Mouse (Mus musculus) forebrain, embryonic 16.5 days (tissue): ENCODE results near the gene Dph5. TPM values are rescaled to one million over a fixed set of nuclear protein-coding genes. Genes with fewer than 3 reads are reported as not detected.

Experiments used
- ATAC-seq: fragments of 200-750 bp; cut with Nextera tagmentation; 2 replicates; pipeline ENCODE4 v1.8.0; 2017; ENCODE audit warnings: mild to moderate bottlenecking, moderate library complexity
- H3K27ac ChIP-seq: fragments of 300-500 bp; sonication (generic); 2 replicates; pipeline ENCODE4 v1.5.1; 2014; ENCODE audit warnings: low read length, control low read depth
- H3K27me3 ChIP-seq: fragments of 300-500 bp; sonication (generic); replicated peaks from 2 replicates; pipeline ENCODE4 v1.6.1; 2014; ENCODE audit warnings: low read length; ENCODE audit not compliant: control insufficient read depth, insufficient read depth
- H3K36me3 ChIP-seq: fragments of 300-500 bp; sonication (generic); 2 replicates; pipeline ENCODE4 v1.6.1; 2014; ENCODE audit not compliant: control insufficient read depth, insufficient read depth
- H3K4me1 ChIP-seq: fragments of 300-500 bp; sonication (generic); replicated peaks from 2 replicates; pipeline ENCODE4 v1.6.1; 2014; ENCODE audit warnings: low read length; ENCODE audit not compliant: control insufficient read depth, insufficient read depth
- H3K4me2 ChIP-seq: fragments of 300-500 bp; sonication (generic); 2 replicates; pipeline ENCODE4 v1.6.1; 2014; ENCODE audit warnings: mild to moderate bottlenecking, low read length, control low read depth
- H3K4me3 ChIP-seq: fragments of 300-500 bp; sonication (generic); replicated peaks from 2 replicates; pipeline ENCODE4 v1.5.1; 2014; ENCODE audit warnings: mild to moderate bottlenecking, low read length, control low read depth
- H3K9ac ChIP-seq: fragments of 300-500 bp; sonication (generic); replicated peaks from 2 replicates; pipeline ENCODE4 v1.6.1; 2014; ENCODE audit warnings: low read depth, low read length, control low read depth
- H3K9me3 ChIP-seq: fragments of 300-500 bp; sonication (generic); 2 replicates; pipeline ENCODE4 v1.6.1; 2016; ENCODE audit warnings: low read length; ENCODE audit not compliant: control insufficient read depth
- WGBS: fragments of 180-500 bp; shearing (Covaris S2); extraction: QIAGEN DNeasy Blood & Tissue Kit; methylation state at CpG from one replicate; pipeline ENCODE4 v1.1.7; 2014; 5-methylcytosine and 5-hydroxymethylcytosine counted together
- polyA plus RNA-seq: library from polyadenylated mRNA; unstranded; fragments of >200 nt; fragmentation: Nextera tagmentation; extraction: Ambion mirVana; gene quantifications from 2 replicates; pipeline ENCODE4 v1.2.1, GENCODE M21; 2015

Gene Dph5
- polyA plus RNA-seq, 1 experiment from 2014 or later, result 30.2 TPM

- Histone ChIP-seq H3K9ac (no peak overlapping the region), H3K4me3 (no peak overlapping the region), H3K4me1 (peaks cover 7% of the 10 kb centered on the region; the same call in 1 of the 2 replicates), H3K27me3 (no peaks in the 10 kb centered on the region), H3K4me2 (no peak overlapping the region), H3K27ac (no peak overlapping the region), H3K36me3 (peaks cover 12% of the 10 kb centered on the region), H3K9me3 (no peaks in the 10 kb centered on the region)
- WGBS, result 98% methylated on average over 8 of the region's 8 CpGs
- ATAC-seq, result no peak
Measured at GRCm38 (mm10) chr3:115946272-115946671, 58.6 kb downstream of the Dph5 start.

- Histone ChIP-seq H3K27ac (peak overlapping the region; percentile 66), H3K4me1 (peaks cover 7% of the 10 kb centered on the region; the same call in 1 of the 2 replicates)
- 42% methylated on average over 3 of the region's 3 CpGs for WGBS
Measured at GRCm38 (mm10) chr3:115949220-115949920, 61.7 kb downstream of the Dph5 start.

GRCm38 (mm10) chr3:115949921-115950877 lies 62.6 kb downstream of the Dph5 start:
- Histone ChIP-seq H3K4me1 (peaks cover 7% of the 10 kb centered on the region; the same call in 1 of the 2 replicates), H3K4me3 (no peak overlapping the region), H3K27me3 (no peaks in the 10 kb centered on the region), H3K27ac (peak overlapping the region; percentile 66), H3K36me3 (peaks cover 11% of the 10 kb centered on the region), H3K9me3 (no peaks in the 10 kb centered on the region), H3K4me2 (no peak overlapping the region), H3K9ac (no peak overlapping the region)
- 55% methylated on average over 6 of the region's 6 CpGs for WGBS
- ATAC-seq, result peak; percentile 74

More at GRCm38 (mm10) chr3:115949220-115949920, 61.7 kb downstream of the Dph5 start:
- H3K9ac ChIP-seq, result no peak overlapping the region
- H3K4me3 ChIP-seq, result no peak overlapping the region
- H3K36me3 ChIP-seq, result peaks cover 11% of the 10 kb centered on the region
- ATAC-seq, result peak; percentile 78
- no peaks in the 10 kb centered on the region for H3K9me3 ChIP-seq
- no peak overlapping the region for H3K4me2 ChIP-seq
- H3K27me3 ChIP-seq, result no peaks in the 10 kb centered on the region

- Histone ChIP-seq H3K36me3 (peaks cover 10% of the 10 kb centered on the region), H3K4me2 (no peak overlapping the region), H3K27ac (no peak overlapping the region), H3K27me3 (no peaks in the 10 kb centered on the region), H3K4me1 (peaks cover 7% of the 10 kb centered on the region; the same call in 1 of the 2 replicates), H3K9ac (no peak overlapping the region), H3K4me3 (no peak overlapping the region), H3K9me3 (no peaks in the 10 kb centered on the region)
- WGBS, result 44% methylated on average over 3 of the region's 3 CpGs
- no peak for ATAC-seq
Measured at GRCm38 (mm10) chr3:115951221-115951620, 63.6 kb downstream of the Dph5 start.

- Histone ChIP-seq H3K4me2 (no peak overlapping the region), H3K27ac (no peak overlapping the region), H3K4me3 (no peak overlapping the region), H3K4me1 (peaks cover 7% of the 10 kb centered on the region; the same call in 1 of the 2 replicates), H3K36me3 (peaks cover 7% of the 10 kb centered on the region), H3K9me3 (no peaks in the 10 kb centered on the region), H3K9ac (no peak overlapping the region), H3K27me3 (no peaks in the 10 kb centered on the region)
- 83% methylated on average over 4 of the region's 4 CpGs for WGBS
- ATAC-seq, result no peak
Measured at GRCm38 (mm10) chr3:115952356-115952755, 64.7 kb downstream of the Dph5 start.

GRCm38 (mm10) chr3:115953088-115953487 lies 65.5 kb downstream of the Dph5 start:
- no peak overlapping the region for H3K4me2 ChIP-seq
- ATAC-seq, result no peak
- H3K27ac ChIP-seq, result no peak overlapping the region
- H3K9ac ChIP-seq, result no peak overlapping the region
- 74% methylated on average over 3 of the region's 3 CpGs for WGBS
- peaks cover 7% of the 10 kb centered on the region; the same call in 1 of the 2 replicates for H3K4me1 ChIP-seq
- H3K4me3 ChIP-seq, result no peak overlapping the region
- no peaks in the 10 kb centered on the region for H3K27me3 ChIP-seq
- H3K9me3 ChIP-seq, result no peaks in the 10 kb centered on the region
- peaks cover 7% of the 10 kb centered on the region for H3K36me3 ChIP-seq

GRCm38 (mm10) chr3:115957223-115957622 lies 69.6 kb downstream of the Dph5 start:
- Histone ChIP-seq H3K4me1 (no peaks in the 10 kb centered on the region), H3K4me2 (no peak overlapping the region), H3K9me3 (no peaks in the 10 kb centered on the region), H3K4me3 (no peak overlapping the region), H3K36me3 (peaks cover 7% of the 10 kb centered on the region), H3K9ac (no peak overlapping the region), H3K27me3 (no peaks in the 10 kb centered on the region), H3K27ac (no peak overlapping the region)
- no peak for ATAC-seq
- 94% methylated on average over 7 of the region's 7 CpGs for WGBS

- 62% methylated on average over 11 of the region's 11 CpGs for WGBS
- no peak overlapping the region for H3K4me2 ChIP-seq
- H3K4me1 ChIP-seq, result peaks cover 2% of the 10 kb centered on the region; the same call in 1 of the 2 replicates
- H3K9me3 ChIP-seq, result no peaks in the 10 kb centered on the region
- no peak for ATAC-seq
- no peaks in the 10 kb centered on the region; the same call in 1 of the 2 replicates for H3K36me3 ChIP-seq
- no peak overlapping the region for H3K4me3 ChIP-seq
- H3K9ac ChIP-seq, result no peak overlapping the region
- H3K27ac ChIP-seq, result no peak overlapping the region
- no peaks in the 10 kb centered on the region for H3K27me3 ChIP-seq
Measured at GRCm38 (mm10) chr3:115961311-115962027, 73.8 kb downstream of the Dph5 start.
